Mouse (Mus musculus) adrenal gland, adult 10 weeks (tissue): Measurements from ENCODE around the gene Ccdc149. TPM values are rescaled to one million over a fixed set of nuclear protein-coding genes. Genes with fewer than 3 reads are reported as not detected.

ENCODE experiments used
- polyA plus RNA-seq: library from polyadenylated mRNA; stranded (reverse); fragments of 350-450 nt; fragmentation: Illumina TruSeq; extraction: RNeasy Lipid Tissue Mini Kit (QIAGEN cat#74804); gene quantifications from one replicate; pipeline ENCODE4 v1.2.3, GENCODE M21; 2014; ENCODE audit warnings: low read depth, low replicate concordance

Gene Ccdc149
- 6.6 TPM for polyA plus RNA-seq

DNA sequence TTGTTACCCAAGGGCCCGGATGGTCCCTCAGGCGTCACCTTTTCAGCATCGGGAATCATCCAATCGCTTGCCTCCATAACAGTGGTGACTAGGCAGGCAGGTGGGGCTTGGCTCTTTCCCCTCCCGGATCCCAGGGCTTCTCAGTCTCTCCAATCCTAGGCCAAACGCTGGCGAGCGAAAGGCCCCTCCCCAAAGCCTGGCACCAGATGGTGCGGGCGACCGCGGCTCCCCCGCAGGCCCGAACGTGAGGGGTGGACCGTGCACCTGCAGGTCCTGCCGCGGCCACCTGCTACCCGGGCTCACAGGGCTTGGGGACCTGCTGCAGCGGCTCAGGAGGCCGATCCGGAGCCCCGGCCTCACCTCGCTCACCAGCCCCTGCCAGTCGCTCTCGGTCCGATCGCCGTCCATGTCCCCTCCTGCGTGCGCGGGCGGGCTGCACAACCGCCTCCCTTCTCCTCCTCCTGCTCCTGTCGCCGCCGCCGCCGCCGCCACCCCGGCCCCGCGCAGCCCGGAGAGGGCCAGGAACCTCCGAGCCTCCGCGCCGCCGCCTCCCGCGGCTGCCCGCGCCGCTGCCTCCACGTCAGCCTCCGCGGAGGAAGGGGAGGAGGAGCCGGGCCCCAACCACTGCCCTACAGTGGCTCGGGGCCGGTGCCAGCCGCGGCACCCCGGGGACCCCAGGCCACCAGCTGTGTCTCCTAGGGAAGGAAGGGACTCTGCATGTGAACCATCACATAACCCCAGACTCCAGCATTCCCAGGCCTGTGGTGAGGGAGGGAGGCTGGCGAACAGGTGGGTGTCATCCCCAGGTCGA, at the start of gene Ccdc149:
Ccdc149 (minus strand) TSS at position 531 of the 811 bp plus-strand sequence.

DNA sequence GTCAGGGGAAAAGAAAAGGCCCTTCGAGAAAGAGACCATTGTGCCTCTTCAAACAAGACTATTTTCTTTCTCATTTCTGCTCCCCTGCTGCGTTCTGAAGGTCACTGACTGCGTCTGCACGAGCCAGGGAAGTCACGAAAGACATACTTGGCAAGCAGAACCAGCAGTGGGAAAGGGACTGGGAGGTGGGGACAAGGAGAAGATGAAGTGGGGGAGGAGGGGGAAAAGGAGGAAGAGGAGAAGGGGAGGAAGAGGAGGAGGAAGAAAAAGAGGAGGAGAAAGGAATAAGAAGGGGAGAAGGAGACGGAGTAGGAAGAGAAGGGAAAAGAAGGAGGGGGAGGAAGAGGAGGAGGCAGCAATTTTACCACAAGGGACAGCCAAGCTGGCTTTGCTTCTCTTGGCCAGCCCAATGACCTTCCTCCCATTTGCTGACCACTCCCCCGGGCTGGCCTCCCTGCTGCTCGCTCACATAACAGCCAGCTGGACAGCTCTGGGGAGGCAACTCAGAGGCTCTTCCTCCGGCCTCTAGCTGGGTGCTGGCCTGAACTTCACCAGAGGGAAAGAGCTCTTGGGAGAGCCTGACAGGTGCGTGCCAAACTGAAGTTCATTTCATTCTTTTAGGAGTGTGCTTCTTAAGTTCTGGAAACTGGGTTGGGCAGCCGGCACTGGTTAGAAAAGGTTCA, 107.7 kb downstream of the Ccdc149 start, which contains the start of gene Sod3:
Sod3 (plus strand) TSS at position 324 of the 683 bp plus-strand sequence.

Other genes starting within 250 kb of the Ccdc149 start
- gene Sod3, start 107.7 kb downstream of the Ccdc149 start, polyA plus RNA-seq = 67.3 TPM
- gene Lgi2, start 94.9 kb upstream of the Ccdc149 start, polyA plus RNA-seq = 0.64 TPM
- gene Sepsecs, start 198.2 kb upstream of the Ccdc149 start, polyA plus RNA-seq = 31.3 TPM